Mouse (Mus musculus) embryonic facial prominence, embryonic 15.5 days (tissue): Measurements from ENCODE around the gene Clnk. TPM values are rescaled to one million over a fixed set of nuclear protein-coding genes. Genes with fewer than 3 reads are reported as not detected.
A peak's percentile ranks its signal among the peaks of the same experiment; 100 is the strongest.

Source experiments
- ATAC-seq: fragments of 200-750 bp; cut with Nextera tagmentation; 2 replicates; pipeline ENCODE4 v1.8.0; 2017; ENCODE audit warnings: low read depth, moderate TSS enrichment; ENCODE audit not compliant: insufficient number of reproducible peaks, low FRiP score, low TSS enrichment
- H3K27ac ChIP-seq: fragments of 300-500 bp; sonication (generic); replicated peaks from 2 replicates; pipeline ENCODE4 v1.5.1; 2015; ENCODE audit warnings: mild to moderate bottlenecking, inconsistent platforms
- H3K27me3 ChIP-seq: fragments of 300-500 bp; sonication (generic); 2 replicates; pipeline ENCODE4 v1.6.1; 2015; ENCODE audit warnings: inconsistent platforms
- H3K36me3 ChIP-seq: fragments of 300-500 bp; sonication (generic); 2 replicates; pipeline ENCODE4 v1.6.1; 2015; ENCODE audit warnings: mild to moderate bottlenecking, inconsistent platforms
- H3K4me1 ChIP-seq: fragments of 300-500 bp; sonication (generic); 2 replicates; pipeline ENCODE4 v1.6.1; 2015; ENCODE audit warnings: inconsistent platforms
- H3K4me2 ChIP-seq: fragments of 300-500 bp; sonication (generic); replicated peaks from 2 replicates; pipeline ENCODE4 v1.6.1; 2015; ENCODE audit warnings: mild to moderate bottlenecking, inconsistent platforms
- H3K4me3 ChIP-seq: fragments of 300-500 bp; sonication (generic); replicated peaks from 2 replicates; pipeline ENCODE4 v1.5.1; 2015; ENCODE audit warnings: mild to moderate bottlenecking, inconsistent platforms
- H3K9ac ChIP-seq: fragments of 300-500 bp; sonication (generic); 2 replicates; pipeline ENCODE4 v1.6.1; 2015; ENCODE audit warnings: inconsistent platforms
- H3K9me3 ChIP-seq: fragments of 300-500 bp; sonication (generic); replicated peaks from 2 replicates; pipeline ENCODE4 v1.6.1; 2016; ENCODE audit warnings: inconsistent platforms
- WGBS: fragments of 180-500 bp; shearing (Covaris S2); methylation state at CpG from one replicate; pipeline ENCODE4 v1.1.7; 2015; 5-methylcytosine and 5-hydroxymethylcytosine counted together
- polyA plus RNA-seq: library from polyadenylated mRNA; unstranded; fragments of >200 nt; fragmentation: Nextera tagmentation; extraction: Ambion mirVana; gene quantifications from 2 replicates; pipeline ENCODE4 v1.2.1, GENCODE M21; 2015

The Clnk gene
- polyA plus RNA-seq, 1 experiment from 2014 or later = 0.25 TPM

- H3K4me1 ChIP-seq = no peaks in the 10 kb centered on the region
- no peaks in the 10 kb centered on the region for H3K27me3 ChIP-seq
- no peak overlapping the region for H3K4me2 ChIP-seq
- no peak for ATAC-seq
- H3K9ac ChIP-seq = no peak overlapping the region
- no peak overlapping the region for H3K4me3 ChIP-seq
- no peaks in the 10 kb centered on the region for H3K36me3 ChIP-seq
- no peak overlapping the region for H3K27ac ChIP-seq
- H3K9me3 ChIP-seq = no peaks in the 10 kb centered on the region
- WGBS = 55% methylated on average over 11 of the region's 11 CpGs
These were observed 81.5 kb downstream of the Clnk start for GRCm38 (mm10) chr5:38795139-38795538.

GRCm38 (mm10) chr5:38791116-38791515 lies 85.5 kb downstream of the Clnk start:
- H3K4me3 ChIP-seq = no peak overlapping the region
- no peak overlapping the region for H3K9ac ChIP-seq
- ATAC-seq = no peak
- H3K4me1 ChIP-seq = peaks cover 18% of the 10 kb centered on the region
- no peak overlapping the region for H3K4me2 ChIP-seq
- 78% methylated on average over 2 of the region's 2 CpGs for WGBS
- no peak overlapping the region for H3K27ac ChIP-seq
- H3K9me3 ChIP-seq = no peaks in the 10 kb centered on the region
- H3K27me3 ChIP-seq = no peaks in the 10 kb centered on the region
- no peaks in the 10 kb centered on the region for H3K36me3 ChIP-seq

GRCm38 (mm10) chr5:38788820-38789219 lies 87.8 kb downstream of the Clnk start:
- no peaks in the 10 kb centered on the region for H3K9me3 ChIP-seq
- no peaks in the 10 kb centered on the region for H3K27me3 ChIP-seq
- no peaks in the 10 kb centered on the region for H3K36me3 ChIP-seq
- H3K4me3 ChIP-seq = no peak overlapping the region
- WGBS = 77% methylated on average over 5 of the region's 5 CpGs
- no peak overlapping the region for H3K4me2 ChIP-seq
- no peak for ATAC-seq
- no peak overlapping the region for H3K27ac ChIP-seq
- H3K4me1 ChIP-seq = peaks cover 18% of the 10 kb centered on the region
- no peak overlapping the region for H3K9ac ChIP-seq

GRCm38 (mm10) chr5:38787851-38788520 lies 88.6 kb downstream of the Clnk start:
- Histone ChIP-seq H3K27ac (no peak overlapping the region), H3K9ac (no peak overlapping the region), H3K9me3 (no peaks in the 10 kb centered on the region), H3K36me3 (no peaks in the 10 kb centered on the region), H3K27me3 (no peaks in the 10 kb centered on the region), H3K4me1 (peaks cover 18% of the 10 kb centered on the region), H3K4me2 (peak overlapping the region; percentile 8; the same call in 1 of the 2 replicates), H3K4me3 (no peak overlapping the region)
- 18% methylated on average over 15 of the region's 15 CpGs for WGBS
- no peak for ATAC-seq

GRCm38 (mm10) chr5:38786126-38786525 lies 90.5 kb downstream of the Clnk start:
- Histone ChIP-seq H3K4me3 (no peak overlapping the region), H3K9me3 (no peaks in the 10 kb centered on the region), H3K9ac (no peak overlapping the region), H3K36me3 (no peaks in the 10 kb centered on the region), H3K27ac (no peak overlapping the region), H3K27me3 (no peaks in the 10 kb centered on the region), H3K4me1 (peaks cover 18% of the 10 kb centered on the region), H3K4me2 (no peak overlapping the region)
- peak; percentile 60; the same call in 1 of the 2 replicates for ATAC-seq
- WGBS = 65% methylated on average over 15 of the region's 15 CpGs

- WGBS = 55% methylated on average over 8 of the region's 8 CpGs
These were observed 90.9 kb downstream of the Clnk start for GRCm38 (mm10) chr5:38785686-38786085.

GRCm38 (mm10) chr5:38781813-38782212 lies 94.8 kb downstream of the Clnk start:
- 38% methylated on average over 4 of the region's 4 CpGs for WGBS
- Histone ChIP-seq H3K27me3 (no peaks in the 10 kb centered on the region), H3K36me3 (no peaks in the 10 kb centered on the region), H3K4me2 (no peak overlapping the region), H3K27ac (no peak overlapping the region), H3K4me3 (no peak overlapping the region), H3K4me1 (0 out of 2 replicates have a peak, but pooled peaks cover 5% of the 10 kb centered on the region), H3K9ac (no peak overlapping the region), H3K9me3 (no peaks in the 10 kb centered on the region)
- no peak for ATAC-seq

More at GRCm38 (mm10) chr5:38785686-38786085, 90.9 kb downstream of the Clnk start:
- Histone ChIP-seq H3K9me3 (no peaks in the 10 kb centered on the region), H3K27ac (no peak overlapping the region), H3K4me2 (no peak overlapping the region), H3K4me1 (peaks cover 18% of the 10 kb centered on the region), H3K4me3 (no peak overlapping the region), H3K36me3 (no peaks in the 10 kb centered on the region), H3K9ac (no peak overlapping the region), H3K27me3 (no peaks in the 10 kb centered on the region)
- no peak for ATAC-seq

GRCm38 (mm10) chr5:38780631-38781030 lies 96.0 kb downstream of the Clnk start:
- no peak for ATAC-seq
- no peaks in the 10 kb centered on the region for H3K9me3 ChIP-seq
- H3K27ac ChIP-seq = no peak overlapping the region
- no peak overlapping the region for H3K9ac ChIP-seq
- 54% methylated on average over 8 of the region's 8 CpGs for WGBS
- H3K4me2 ChIP-seq = no peak overlapping the region
- no peak overlapping the region for H3K4me3 ChIP-seq
- no peaks in the 10 kb centered on the region for H3K4me1 ChIP-seq
- H3K36me3 ChIP-seq = no peaks in the 10 kb centered on the region
- no peaks in the 10 kb centered on the region for H3K27me3 ChIP-seq

- no peaks in the 10 kb centered on the region for H3K27me3 ChIP-seq
- no peaks in the 10 kb centered on the region for H3K9me3 ChIP-seq
- no peak overlapping the region for H3K4me3 ChIP-seq
- no peaks in the 10 kb centered on the region for H3K4me1 ChIP-seq
- WGBS = 80% methylated on average over 3 of the region's 3 CpGs
- no peaks in the 10 kb centered on the region for H3K36me3 ChIP-seq
- no peak overlapping the region for H3K27ac ChIP-seq
- H3K4me2 ChIP-seq = no peak overlapping the region
- H3K9ac ChIP-seq = no peak overlapping the region
- ATAC-seq = no peak
These were observed 96.6 kb downstream of the Clnk start for GRCm38 (mm10) chr5:38780045-38780444.

GRCm38 (mm10) chr5:38775500-38775899 lies 101.1 kb downstream of the Clnk start:
- Histone ChIP-seq H3K4me3 (no peak overlapping the region), H3K9me3 (no peaks in the 10 kb centered on the region), H3K9ac (no peak overlapping the region), H3K4me2 (no peak overlapping the region), H3K27ac (no peak overlapping the region), H3K4me1 (no peaks in the 10 kb centered on the region), H3K36me3 (no peaks in the 10 kb centered on the region), H3K27me3 (no peaks in the 10 kb centered on the region)
- 60% methylated on average over 10 of the region's 10 CpGs for WGBS
- ATAC-seq = no peak

- no peak for ATAC-seq
- Histone ChIP-seq H3K4me2 (no peak overlapping the region), H3K9me3 (no peaks in the 10 kb centered on the region), H3K4me1 (no peaks in the 10 kb centered on the region), H3K4me3 (no peak overlapping the region), H3K27me3 (no peaks in the 10 kb centered on the region), H3K9ac (no peak overlapping the region), H3K36me3 (no peaks in the 10 kb centered on the region), H3K27ac (no peak overlapping the region)
- WGBS = 11% methylated on average over 3 of the region's 3 CpGs
These were observed 121.7 kb downstream of the Clnk start for GRCm38 (mm10) chr5:38754950-38755349.

- H3K4me2 ChIP-seq = no peak overlapping the region
- H3K9ac ChIP-seq = no peak overlapping the region
- no peak for ATAC-seq
- H3K9me3 ChIP-seq = no peaks in the 10 kb centered on the region
- no peaks in the 10 kb centered on the region for H3K36me3 ChIP-seq
- H3K4me1 ChIP-seq = no peaks in the 10 kb centered on the region
- 15% methylated on average over 4 of the region's 4 CpGs for WGBS
- no peaks in the 10 kb centered on the region for H3K27me3 ChIP-seq
- no peak overlapping the region for H3K27ac ChIP-seq
- no peak overlapping the region for H3K4me3 ChIP-seq
These were observed 123.9 kb downstream of the Clnk start for GRCm38 (mm10) chr5:38752749-38753148.
